Mouse (Mus musculus) v-Abl transformed pro-B cells (cell line): ENCODE results near the gene Acsl5.

Experiments used
- in situ Hi-C, 2 experiments: fragments of 400-800 bp; cut with MboI; formaldehyde crosslinking; loops; one replicate each; pipeline ENCODE4 v1.15.1; 2025; ENCODE audit not compliant: unreplicated experiment in 2 of 2

Acsl5 gene

DNA sequence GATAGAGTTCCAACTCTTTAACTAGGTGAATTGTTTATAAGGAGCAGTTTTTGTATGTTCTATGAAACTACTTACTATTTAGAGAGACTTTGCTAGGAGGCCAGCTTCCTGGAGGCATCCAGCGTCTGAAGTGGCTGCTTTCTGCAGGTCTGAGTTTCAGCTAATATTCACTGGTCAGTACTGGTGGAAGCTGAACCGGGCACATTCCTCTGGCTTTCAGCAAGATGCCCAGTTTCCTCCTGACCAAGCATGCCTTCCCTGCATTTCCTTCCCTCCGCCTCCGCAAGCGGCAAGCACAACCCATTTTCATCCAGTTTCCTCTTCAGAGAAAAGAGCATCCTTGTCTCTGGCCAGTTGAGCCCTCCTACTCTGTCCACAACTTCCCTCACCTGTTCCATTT lies 17.3 kb downstream of the Acsl5 start:
- in situ Hi-C loops, result no loop called here

DNA sequence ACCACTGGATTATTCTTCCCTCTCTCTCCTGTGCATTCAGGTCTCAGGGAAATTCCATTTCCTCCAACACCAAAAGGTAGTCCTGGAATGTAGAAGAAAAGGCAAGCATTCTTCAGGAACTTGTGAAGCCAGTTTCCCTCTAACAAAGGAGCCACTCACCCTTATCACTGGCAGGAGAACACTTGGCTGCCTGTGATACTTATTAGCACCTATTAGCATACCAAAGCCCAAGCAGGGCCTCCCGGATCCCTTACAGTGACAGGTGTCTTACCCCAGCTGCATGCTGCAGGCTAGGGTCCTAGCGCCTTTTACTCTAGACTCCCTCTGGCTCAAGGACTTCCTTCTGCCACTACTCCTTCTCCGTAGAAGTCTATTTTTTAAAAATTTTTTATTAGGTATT lies 19.7 kb downstream of the Acsl5 start:
- in situ Hi-C loops, result no loop called here

DNA sequence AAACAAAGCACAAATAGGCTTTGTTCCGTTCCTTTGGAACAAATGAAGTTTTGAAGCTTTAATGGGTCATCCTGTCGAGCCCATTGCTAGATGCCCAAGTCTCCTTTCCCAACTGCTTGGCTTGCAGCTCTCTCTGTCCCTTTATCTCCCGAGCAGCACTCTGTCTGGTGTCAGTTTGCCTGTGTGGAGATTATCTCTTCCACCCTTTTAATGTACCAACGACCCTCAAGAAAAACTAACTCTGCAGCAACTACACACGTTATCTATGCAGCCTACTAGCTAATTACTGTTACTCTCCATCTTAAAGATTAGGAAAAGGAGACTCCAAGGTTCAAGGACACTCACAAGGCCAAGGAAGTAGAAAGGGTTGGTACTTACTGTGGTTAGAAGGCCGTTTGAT lies 21.6 kb downstream of the Acsl5 start:
- in situ Hi-C loops, result no loop called here

DNA sequence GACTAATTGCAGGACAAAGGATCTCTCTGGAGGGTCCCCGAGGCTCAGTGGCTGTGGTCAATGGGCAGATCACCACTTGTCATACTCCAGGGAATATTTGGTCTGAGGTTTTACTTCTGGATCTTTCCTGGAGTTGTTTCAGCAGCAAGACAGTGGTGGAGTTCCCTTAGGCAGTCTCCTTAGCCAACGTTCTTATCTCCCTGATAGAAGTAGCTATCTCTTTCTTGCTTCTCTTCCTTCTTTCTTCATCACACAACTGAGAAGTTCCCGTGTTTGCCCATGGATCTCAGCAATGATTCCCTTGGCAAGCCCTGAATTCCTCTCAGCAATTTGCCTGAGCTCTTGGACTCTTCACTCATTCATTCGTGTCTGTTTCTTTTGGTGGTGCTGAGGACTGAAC lies 24.4 kb downstream of the Acsl5 start:
- in situ Hi-C loops, result loop anchor here in 1 of 2 experiments (25.0 kb wide), 1 partner anchor 1536 kb away; the partner anchor contains the start of gene Ccdc186

DNA sequence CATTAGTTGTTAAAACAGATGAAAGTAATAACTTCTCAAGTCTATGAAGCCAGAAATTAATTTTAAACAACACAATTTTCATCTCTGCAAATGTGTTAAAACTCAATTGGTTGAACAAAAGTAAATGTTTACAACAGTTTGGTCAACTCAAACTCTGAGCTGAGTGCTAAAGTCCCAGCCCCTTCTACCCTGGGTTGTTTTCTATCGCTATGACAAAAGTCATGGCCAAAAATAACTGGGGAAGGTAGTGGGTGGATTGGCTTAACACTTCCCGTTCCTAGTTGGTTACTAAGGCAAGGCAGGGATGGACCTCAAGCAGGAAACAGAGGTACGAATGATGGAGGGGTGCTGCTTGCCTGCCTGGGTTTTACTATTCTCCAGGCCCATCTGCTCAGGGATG lies 25.0 kb downstream of the Acsl5 start:
- in situ Hi-C loops, result loop anchor here in 1 of 2 experiments (25.0 kb wide), 1 partner anchor 1536 kb away; the partner anchor contains the start of gene Ccdc186

DNA sequence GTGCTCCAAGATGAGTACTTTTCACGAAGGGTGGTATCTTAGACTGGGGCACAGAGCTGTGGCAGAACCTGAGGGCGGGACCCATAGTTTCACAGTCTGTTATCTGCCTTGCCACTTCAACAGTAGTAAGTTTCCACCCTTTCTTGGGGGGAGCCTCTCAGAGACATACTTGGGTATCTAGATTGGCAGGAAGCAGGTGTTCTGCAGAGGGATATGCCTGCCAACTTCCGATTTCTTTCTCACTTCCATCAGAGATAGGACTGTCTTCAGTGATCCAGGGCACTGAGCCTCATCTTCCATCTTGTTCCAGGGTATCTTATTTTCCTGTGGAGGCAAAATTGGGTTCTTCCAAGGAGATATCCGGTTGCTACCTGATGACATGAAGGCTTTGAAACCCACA lies 32.4 kb downstream of the Acsl5 start:
- in situ Hi-C loops, result loop anchor here in 1 of 2 experiments (25.0 kb wide), 1 partner anchor 1528 kb away; the partner anchor contains the start of gene Ccdc186

DNA sequence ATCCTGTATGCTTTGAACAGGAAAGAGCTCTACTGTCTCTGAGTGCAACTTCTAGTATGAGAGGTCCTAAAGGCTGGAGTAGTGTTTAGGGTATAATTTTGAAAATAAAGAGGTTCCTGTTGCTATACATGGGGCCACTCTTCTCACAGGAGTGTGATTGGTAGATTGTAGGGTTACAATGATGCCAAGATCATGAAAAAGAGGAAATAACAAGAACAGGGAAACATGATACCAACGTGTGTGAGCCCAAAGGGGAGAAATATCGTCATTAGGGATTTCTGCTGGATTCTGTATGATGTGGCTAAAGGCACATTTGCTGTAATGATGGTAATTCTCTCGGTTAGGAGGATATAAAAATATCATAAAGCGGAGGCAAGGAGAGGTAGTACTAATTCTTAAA lies 34.3 kb downstream of the Acsl5 start:
- in situ Hi-C loops, result loop anchor here in 1 of 2 experiments (25.0 kb wide), 1 partner anchor 1526 kb away; the partner anchor contains the start of gene Ccdc186

DNA sequence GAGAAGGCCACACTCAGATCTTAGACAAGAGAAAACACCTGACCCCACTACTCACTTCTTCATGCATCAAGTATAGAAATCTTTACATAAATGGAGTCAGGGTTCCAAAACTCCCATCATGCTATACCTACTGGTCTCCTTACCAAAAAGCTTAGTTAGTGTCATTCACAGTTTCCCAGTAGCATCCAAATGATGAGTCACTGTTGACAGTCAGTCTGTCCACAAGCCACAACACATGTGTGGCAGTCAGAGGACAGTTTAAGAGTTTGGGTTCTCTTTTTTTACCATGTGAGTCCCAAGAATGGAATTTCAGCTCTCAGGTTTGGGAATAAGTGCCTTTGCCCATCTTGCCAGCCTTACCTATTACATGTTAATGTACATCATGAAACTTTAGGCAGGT lies 37.2 kb downstream of the Acsl5 start:
- in situ Hi-C loops, result loop anchor here in 1 of 2 experiments (25.0 kb wide), 1 partner anchor 1523 kb away; the partner anchor contains the start of gene Ccdc186

DNA sequence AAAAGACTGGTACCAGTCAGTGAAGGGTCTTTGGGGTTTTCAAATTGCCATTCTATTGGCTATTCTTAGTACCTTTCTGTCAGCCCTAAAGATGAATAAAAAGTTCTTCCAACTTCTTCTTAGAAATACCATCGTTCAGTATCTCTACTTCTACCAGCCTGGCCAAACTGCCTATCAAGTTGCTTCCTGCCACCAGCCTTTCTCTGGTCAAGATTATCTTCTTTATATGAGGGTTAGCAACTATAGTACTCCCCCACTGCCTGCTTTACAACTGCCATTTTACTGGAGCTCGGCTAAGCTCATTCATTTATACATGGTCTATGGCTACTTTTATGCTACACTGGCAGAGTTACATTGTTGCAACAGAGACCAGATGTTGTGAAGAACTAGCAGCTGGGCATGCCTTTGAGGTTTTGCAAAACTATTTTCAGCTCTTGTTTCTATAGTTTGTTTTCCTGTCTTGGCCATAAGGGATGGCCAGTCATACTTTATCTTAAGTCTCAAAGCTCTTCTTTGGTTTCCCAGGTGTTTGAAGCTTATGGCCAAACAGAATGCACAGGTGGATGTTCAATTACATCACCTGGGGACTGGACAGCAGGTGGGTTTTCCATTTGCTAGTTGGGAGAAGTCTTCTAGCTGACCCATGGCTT lies 39.0 kb downstream of the Acsl5 start:
- in situ Hi-C loops, result loop anchor here in 1 of 2 experiments (25.0 kb wide), 1 partner anchor 1522 kb away; the partner anchor contains the start of gene Ccdc186

DNA sequence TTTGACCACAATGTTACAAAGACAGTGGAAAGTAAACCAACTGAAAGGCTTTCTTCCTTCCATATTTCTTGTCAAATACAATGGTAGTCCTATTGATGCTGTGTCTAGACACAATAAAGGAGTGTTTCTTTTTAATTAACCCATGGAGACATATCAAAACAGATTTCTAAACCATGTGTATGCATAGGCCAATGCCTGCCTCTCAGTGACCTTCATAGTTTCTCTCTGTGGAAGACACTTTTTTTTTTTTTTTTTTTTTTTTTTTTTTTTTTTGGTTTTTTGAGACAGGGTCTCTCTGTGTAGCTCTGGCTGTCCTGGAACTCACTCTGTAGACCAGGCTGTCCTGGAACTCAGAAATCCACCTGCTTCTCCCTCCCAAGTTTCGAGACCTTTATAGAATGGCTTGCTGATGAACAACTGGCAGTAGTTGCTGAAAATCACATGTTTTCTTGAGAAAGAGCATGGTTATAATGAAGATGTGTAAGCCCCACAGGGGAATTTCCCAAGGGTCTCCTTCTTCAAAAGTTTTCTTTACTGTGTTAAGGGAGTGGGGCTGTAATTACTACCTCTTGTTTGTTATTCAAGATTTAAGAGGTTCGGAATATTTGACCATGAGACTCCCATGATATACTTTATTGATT lies 40.6 kb downstream of the Acsl5 start:
- in situ Hi-C loops, result loop anchor here in 1 of 2 experiments (25.0 kb wide), 1 partner anchor 1520 kb away; the partner anchor contains the start of gene Ccdc186

DNA sequence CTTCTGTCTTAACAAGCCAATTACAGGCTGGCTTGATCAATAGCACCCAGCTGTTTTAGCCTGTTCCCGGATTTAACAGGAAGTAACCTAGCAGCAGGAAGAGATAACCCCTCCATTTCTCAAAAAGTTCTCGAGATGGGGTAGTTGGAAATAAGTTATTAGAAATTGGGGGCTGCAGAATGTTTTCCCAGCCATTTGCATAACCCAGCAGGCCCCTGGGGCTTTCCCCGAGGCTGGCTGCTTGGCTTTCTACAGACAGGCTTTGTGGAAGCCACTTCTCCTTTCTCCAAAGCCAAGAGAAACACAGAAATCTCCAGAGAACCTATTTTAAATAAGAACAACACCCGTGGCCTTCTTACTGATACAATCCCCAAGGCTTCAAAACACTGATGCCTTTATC lies 41.4 kb downstream of the Acsl5 start:
- in situ Hi-C loops, result loop anchor here in 1 of 2 experiments (25.0 kb wide), 1 partner anchor 1519 kb away; the partner anchor contains the start of gene Ccdc186

DNA sequence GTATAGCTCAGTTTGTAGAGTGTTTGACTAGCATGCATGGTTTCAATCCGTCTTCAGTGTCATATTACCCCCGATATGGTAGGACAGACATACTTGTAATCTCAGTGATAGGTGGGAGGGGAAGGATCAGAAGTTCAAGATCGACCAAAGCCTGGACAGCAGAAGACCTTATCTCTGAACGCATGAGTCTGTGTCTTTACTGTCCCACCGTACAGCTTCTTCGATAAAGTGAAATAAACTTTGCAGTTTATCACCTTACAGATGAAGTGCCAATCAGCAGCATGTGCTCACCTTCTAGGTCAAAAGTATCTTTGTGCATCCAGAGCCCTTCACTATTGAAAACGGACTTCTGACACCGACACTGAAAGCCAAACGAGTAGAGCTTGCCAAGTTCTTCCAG lies 43.3 kb downstream of the Acsl5 start:
- in situ Hi-C loops, result loop anchor here in 1 of 2 experiments (25.0 kb wide), 1 partner anchor 1517 kb away; the partner anchor contains the start of gene Ccdc186

DNA sequence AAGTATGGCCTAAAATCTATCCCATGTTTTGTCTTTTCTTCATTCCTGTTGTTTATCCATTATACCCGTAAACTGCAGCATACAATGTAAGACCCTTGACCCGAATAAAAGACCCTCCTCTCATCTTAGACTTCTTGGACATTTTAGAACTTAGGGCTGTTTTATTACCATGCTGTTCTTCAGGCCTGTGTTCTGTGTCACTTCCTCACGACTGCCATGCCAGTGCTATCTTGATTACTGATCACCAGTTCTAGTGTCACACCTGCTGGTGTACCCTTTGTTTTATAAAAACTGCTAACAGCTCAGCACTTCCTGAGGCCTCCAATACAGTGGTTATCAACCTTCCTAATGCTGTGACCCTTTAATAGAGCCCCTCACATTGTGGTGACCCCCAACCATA lies 43.8 kb downstream of the Acsl5 start:
- in situ Hi-C loops, result loop anchor here in 1 of 2 experiments (25.0 kb wide), 1 partner anchor 1517 kb away; the partner anchor contains the start of gene Ccdc186

DNA sequence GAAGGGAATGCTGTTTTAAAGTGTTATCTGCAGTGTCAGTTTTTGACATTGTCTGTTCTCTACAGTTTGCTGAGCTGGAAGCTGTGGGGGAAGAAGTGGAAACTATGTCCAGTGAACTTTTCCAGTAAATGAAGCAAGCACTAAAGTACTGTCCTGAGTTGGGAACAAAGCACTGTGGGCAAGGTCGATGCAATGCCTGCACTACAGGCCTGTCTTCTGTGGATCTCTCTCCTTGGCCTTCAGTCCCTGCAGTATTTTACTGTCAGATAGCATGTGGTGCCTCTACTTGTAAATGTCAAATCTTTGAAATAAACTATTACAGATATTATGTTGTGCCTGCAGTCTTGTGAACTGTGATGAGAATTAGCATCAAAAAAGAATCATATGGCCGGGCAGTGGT lies 44.6 kb downstream of the Acsl5 start:
- in situ Hi-C loops, result loop anchor here in 1 of 2 experiments (25.0 kb wide), 1 partner anchor 1516 kb away; the partner anchor contains the start of gene Ccdc186

DNA sequence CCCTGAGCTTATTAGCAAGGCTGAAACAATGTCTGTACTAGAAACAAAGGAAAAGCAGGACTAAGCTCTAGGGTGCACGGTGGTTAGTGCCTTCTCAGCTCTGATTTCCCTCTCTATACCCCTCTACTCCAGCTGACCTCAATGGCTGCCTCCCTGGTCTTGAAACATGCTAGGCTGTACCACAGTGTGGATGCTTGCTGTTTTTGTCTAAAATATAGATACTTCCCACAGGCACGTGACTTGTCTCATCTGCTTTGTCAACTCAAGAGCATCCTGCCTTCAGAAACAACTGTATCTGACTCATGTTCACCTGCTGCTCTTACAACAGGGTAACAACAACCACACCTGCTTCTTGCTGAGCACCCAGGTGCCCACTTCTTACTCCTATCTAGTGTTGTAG lies 45.8 kb downstream of the Acsl5 start:
- in situ Hi-C loops, result loop anchor here in 1 of 2 experiments (25.0 kb wide), 1 partner anchor 1515 kb away; the partner anchor contains the start of gene Ccdc186

DNA sequence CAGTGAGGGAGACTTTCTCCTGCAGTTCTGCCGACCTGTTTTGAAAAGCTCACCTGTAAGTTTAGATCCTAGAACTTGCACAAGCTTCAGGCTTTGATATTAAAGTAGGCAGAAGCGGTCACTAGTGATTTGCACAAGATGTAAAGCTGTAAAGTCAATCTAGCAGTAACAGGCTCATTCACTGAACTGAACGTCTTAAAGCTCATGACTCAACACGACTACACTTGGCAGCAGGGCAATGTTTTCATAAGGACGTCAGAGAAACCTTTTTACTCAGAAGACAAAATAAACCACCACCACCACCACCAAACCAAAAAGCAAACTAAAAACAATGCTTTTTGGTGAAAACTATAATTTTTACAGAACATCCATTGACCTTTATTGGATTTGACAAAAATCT lies 46.2 kb downstream of the Acsl5 start:
- in situ Hi-C loops, result loop anchor here in 1 of 2 experiments (25.0 kb wide), 1 partner anchor 1514 kb away; the partner anchor contains the start of gene Ccdc186

DNA sequence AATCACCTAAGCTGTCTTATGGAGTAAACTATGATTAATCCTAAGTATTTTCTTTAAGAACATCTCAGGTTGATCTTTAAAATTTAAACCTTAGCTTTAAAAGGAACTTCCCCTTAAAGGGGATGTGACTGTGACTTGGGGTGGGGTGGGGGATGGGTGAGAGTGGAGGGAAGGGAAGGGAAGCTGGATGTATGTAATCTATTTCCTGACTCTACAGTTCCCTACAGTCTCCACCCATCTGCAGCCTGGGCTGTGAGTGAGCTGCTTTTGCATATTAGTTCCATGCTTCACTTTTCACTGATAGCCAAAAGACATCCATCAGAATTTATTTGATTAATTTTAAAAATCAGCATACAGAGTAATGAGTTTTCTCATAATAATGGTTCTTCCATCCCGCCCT lies 47.6 kb downstream of the Acsl5 start:
- in situ Hi-C loops, result loop anchor here in 1 of 2 experiments (25.0 kb wide), 1 partner anchor 1513 kb away; the partner anchor contains the start of gene Ccdc186

DNA sequence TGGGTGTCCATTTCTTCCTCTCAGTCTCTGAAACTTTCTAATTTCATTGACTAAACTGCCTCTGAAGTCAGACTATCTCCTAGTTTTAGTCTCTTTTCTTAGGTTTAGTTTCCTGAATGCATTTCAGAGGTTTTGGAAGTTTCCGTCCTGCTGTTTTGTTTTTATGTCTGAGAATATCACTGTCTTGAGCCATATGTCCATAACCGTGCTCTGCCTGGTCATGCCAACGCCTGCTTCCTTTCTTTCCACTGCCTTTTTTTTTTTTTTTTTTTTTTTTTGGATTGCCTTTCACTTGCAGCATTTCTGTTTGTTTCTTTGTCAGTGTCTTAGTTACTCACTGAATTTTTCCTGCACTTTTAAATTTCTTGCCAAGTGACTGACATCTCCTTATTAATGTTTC lies 48.8 kb downstream of the Acsl5 start:
- in situ Hi-C loops, result loop anchor here (10.0 to 25.0 kb wide), 7 partner anchors 46 to 1638 kb away; partner anchors contain the start of genes Bbip1 (in 2 of the 2), Shoc2 (in 2 of the 2), Acsl5 (in 1 of the 2) and Adra2a (in 1 of the 2)

DNA sequence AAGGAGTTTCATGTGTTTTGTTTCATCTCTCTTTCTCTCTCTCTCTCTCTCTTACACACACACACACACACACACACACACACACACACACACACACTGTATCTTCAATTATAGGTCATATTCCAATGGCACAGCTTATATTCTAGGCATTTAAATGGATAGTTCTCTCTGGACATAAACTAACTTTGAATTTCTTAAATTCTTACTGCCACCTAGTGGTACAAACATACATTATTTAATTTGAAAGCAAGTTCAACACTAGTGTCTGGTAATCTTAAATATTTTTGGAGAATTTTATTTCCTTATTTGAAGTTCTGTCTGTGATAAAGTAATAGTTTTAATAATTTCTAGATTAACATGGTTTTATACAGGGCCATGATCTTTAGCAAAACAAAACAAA lies 53.3 kb downstream of the Acsl5 start:
- in situ Hi-C loops, result loop anchor here (5.0 to 25.0 kb wide), 10 partner anchors 48 to 1643 kb away; partner anchors contain the start of genes Bbip1 (in 2 of the 2), Shoc2 (in 2 of the 2), Acsl5 (in 1 of the 2) and Adra2a (in 1 of the 2)

DNA sequence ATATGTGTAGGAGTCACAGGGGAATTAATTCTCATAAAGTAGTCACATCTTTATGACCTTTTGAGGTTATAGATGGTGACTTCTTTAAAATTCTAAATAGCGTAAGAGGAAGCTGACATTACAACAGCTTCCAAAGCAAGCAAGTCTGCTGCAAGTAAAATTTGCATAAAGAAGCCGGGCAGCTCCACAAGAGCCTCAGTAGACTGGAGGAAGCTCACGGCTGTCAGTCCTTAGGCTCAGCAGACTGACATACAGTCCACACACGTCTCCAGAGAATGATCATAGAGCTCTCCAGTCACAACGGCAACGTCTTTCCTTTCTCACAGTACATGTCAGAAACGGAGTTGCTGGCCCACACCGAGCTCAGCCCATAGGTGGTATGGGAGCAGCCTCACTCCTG lies 60.1 kb downstream of the Acsl5 start:
- in situ Hi-C loops, result loop anchor here (10.0 to 25.0 kb wide), 5 partner anchors 1275 to 1917 kb away; partner anchors contain the start of genes Bbip1 (in 2 of the 2), Shoc2 (in 2 of the 2), Adra2a (in 1 of the 2) and Smndc1 (in 1 of the 2)
